In the genomic region with DNA sequence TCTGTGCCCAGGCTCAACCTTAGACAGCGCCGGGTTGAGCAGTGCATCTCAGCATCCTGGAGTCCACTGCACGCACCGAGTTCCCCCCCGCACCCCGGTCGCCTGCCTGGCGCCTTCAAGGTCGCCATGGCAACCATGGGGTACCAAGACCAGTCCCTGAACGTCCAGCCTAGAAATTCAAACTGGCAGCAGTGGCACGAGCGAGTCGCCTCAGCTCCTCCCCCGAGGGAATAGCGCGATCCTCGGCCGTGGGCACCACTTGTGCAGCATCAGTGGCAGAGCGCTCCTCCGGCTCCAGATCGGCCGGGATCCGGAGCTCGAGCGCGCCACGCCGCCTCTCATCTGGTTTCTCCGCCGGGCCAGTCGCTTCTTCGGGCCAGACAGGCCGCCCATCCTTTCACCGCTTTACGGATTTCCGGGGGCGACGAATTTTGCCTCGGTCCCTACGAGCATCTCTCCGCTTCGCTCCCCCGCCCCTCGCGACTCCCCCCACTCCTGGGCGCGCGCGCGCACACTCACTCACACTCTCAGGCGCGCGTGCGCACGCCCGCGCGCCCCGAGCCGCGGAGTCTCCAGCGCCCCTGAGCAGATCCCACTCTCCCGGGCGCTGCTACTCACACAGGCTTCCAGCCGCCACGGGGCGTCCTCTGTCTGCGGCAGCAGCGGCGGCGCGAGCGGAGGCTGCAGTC, we compare ENCODE assay signal across 9 mouse cellular contexts. TPM values are rescaled to one million over a fixed set of nuclear protein-coding genes. Genes with fewer than 3 reads are reported as not detected.
DNase-seq lines count a peak whose midpoint lies in the region; ATAC-seq and TF ChIP-seq lines count a peak whose summit lies in the region.
"Had no signal": no experiment of that assay in that cellular context is flagged by ENCODE, and none has a peak within 500 bp of the region (broad histone marks: within the 10 kb centered on the region; RNA-seq: fewer than 3 reads in every experiment).

TSS of gene Enox1 (plus strand) at position 542 of the 689 bp plus-strand sequence.

- peak; percentile 91 for ATAC-seq in hindbrain, embryonic 12.5 days (ENCODE audit: low FRiP score)
- ATAC-seq in midbrain, embryonic 11.5 days (ENCODE audit: low FRiP score) = peak; percentile 87

- H3K4me3 ChIP-seq in hindbrain, embryonic 12.5 days = peak within 1 kb of the TSS; percentile 77
- H3K4me3 ChIP-seq in midbrain, embryonic 11.5 days (ENCODE audit: low read depth, low read length) = peak within 1 kb of the TSS; percentile 90
- peak within 1 kb of the TSS; percentile 66 for H3K4me3 ChIP-seq in small intestine, adult 2 months (ENCODE audit: low read depth, low read length)

- peak within 1 kb of the TSS; percentile 92 for H3K27ac ChIP-seq in hindbrain, embryonic 12.5 days
- H3K27ac ChIP-seq in midbrain, embryonic 11.5 days (ENCODE audit: low read depth, low read length) = peak within 1 kb of the TSS; percentile 74
- no peak within 1 kb of the TSS for H3K27ac ChIP-seq in small intestine, adult 2 months (ENCODE audit: insufficient read depth, low read depth, low read length)
- H3K27ac ChIP-seq: macrophage had no signal

- no peaks in the 10 kb centered on the region for H3K36me3 ChIP-seq in hindbrain, embryonic 12.5 days
- no peaks in the 10 kb centered on the region for H3K36me3 ChIP-seq in midbrain, embryonic 11.5 days (ENCODE audit: control insufficient read depth, insufficient read depth, low read length)
- no peaks in the 10 kb centered on the region for H3K36me3 ChIP-seq in small intestine, adult 2 months (ENCODE audit: control insufficient read depth, insufficient read depth, low read length)

- no peaks in the 10 kb centered on the region for H3K27me3 ChIP-seq in hindbrain, embryonic 12.5 days
- no peaks in the 10 kb centered on the region for H3K27me3 ChIP-seq in midbrain, embryonic 11.5 days (ENCODE audit: control insufficient read depth, insufficient read depth, low read length)
- H3K27me3 ChIP-seq in small intestine, adult 2 months (ENCODE audit: control insufficient read depth, insufficient read depth, low read length) = peaks cover 19% of the 10 kb centered on the region

- WGBS in hindbrain, embryonic 12.5 days = under 1% methylated on average over 73 of the region's 73 CpGs
- WGBS in midbrain, embryonic 11.5 days = under 1% methylated on average over 72 of the region's 73 CpGs
- WGBS in small intestine, adult 2 months = 1% methylated on average over 73 of the region's 73 CpGs

- peak within 1 kb of the TSS; percentile 90 for H3K9ac ChIP-seq in hindbrain, embryonic 12.5 days
- peak within 1 kb of the TSS; percentile 87 for H3K9ac ChIP-seq in midbrain, embryonic 11.5 days (ENCODE audit: low read length)

- TF ChIP-seq CTCF in small intestine, adult 2 months (IDR thresholded peaks at IDR 0.05; ENCODE audit: extremely low read depth, insufficient read length, insufficient replicate concordance, low read depth, low read length) = no peak

- H3K4me1 ChIP-seq in hindbrain, embryonic 12.5 days = peaks cover 33% of the 10 kb centered on the region
- peaks cover 7% of the 10 kb centered on the region; the same call in 1 of the 2 replicates for H3K4me1 ChIP-seq in midbrain, embryonic 11.5 days (ENCODE audit: control insufficient read depth, insufficient read depth, low read length)
- no peaks in the 10 kb centered on the region; the same call in 1 of the 2 replicates for H3K4me1 ChIP-seq in small intestine, adult 2 months (ENCODE audit: control insufficient read depth, insufficient read depth, insufficient read length, low read length)

- H3K4me2 ChIP-seq in hindbrain, embryonic 12.5 days (replicated peaks) = peak within 1 kb of the TSS; percentile 91
- peak within 1 kb of the TSS; percentile 98 for H3K4me2 ChIP-seq in midbrain, embryonic 11.5 days

- TF ChIP-seq POLR2A in small intestine, adult 2 months (IDR thresholded peaks at IDR 0.05; ENCODE audit: low read depth, low read length) = no peak

- peak; percentile 66 for DNase-seq in adrenal gland, adult 2 months
- DNase-seq in cerebellum, postnatal 10 days = peak; percentile 97 to 98
- DNase-seq in frontal cortex, postnatal 14 days (ENCODE audit: low spot score in 2 of 2) = peak; percentile 74 to 78
- peak; percentile 48 to 84 for DNase-seq in left cerebral cortex, adult 9 months (ENCODE audit: low spot score in 2 of 2)
- DNase-seq in midbrain, embryonic 11.5 days (ENCODE audit: low spot score, missing footprints) = peak; percentile 99
- DNase-seq in c-Kit-positive CD71-positive TER-119-positive erythroid progenitor cells, embryonic 14.5 days (ENCODE audit: low spot score) = no peak

- H3K9me3 ChIP-seq in hindbrain, embryonic 12.5 days (replicated peaks) = no peaks in the 10 kb centered on the region
- no peaks in the 10 kb centered on the region for H3K9me3 ChIP-seq in midbrain, embryonic 11.5 days (ENCODE audit: control insufficient read depth, low read length)

RNA-seq across cellular contexts. Expression of gene Enox1, which starts in this region (rescaled TPM):
- 1 to 10 TPM; 2.1 to 3.5 TPM for total RNA-seq in adrenal gland, adult 2 months (2021)
- 1.0 and 1.7 TPM in 2 replicates for polyA plus RNA-seq in adrenal gland, adult 2 months (2012; rRNA removed)
- polyA plus RNA-seq in hindbrain, embryonic 12.5 days (2016; fragmentation: Nextera tagmentation; extraction: Ambion mirVana) = 36.7 and 37.9 TPM in 2 replicates
- 12.8 and 13.2 TPM in 2 replicates for polyA plus RNA-seq in midbrain, embryonic 11.5 days (2014; fragmentation: Nextera tagmentation; extraction: Ambion mirVana)
- polyA plus RNA-seq in small intestine, adult 2 months (2012; rRNA removed) = 0.27 and 0.30 TPM in 2 replicates
- polyA plus RNA-seq: macrophage had no signal
